In the genomic region with DNA sequence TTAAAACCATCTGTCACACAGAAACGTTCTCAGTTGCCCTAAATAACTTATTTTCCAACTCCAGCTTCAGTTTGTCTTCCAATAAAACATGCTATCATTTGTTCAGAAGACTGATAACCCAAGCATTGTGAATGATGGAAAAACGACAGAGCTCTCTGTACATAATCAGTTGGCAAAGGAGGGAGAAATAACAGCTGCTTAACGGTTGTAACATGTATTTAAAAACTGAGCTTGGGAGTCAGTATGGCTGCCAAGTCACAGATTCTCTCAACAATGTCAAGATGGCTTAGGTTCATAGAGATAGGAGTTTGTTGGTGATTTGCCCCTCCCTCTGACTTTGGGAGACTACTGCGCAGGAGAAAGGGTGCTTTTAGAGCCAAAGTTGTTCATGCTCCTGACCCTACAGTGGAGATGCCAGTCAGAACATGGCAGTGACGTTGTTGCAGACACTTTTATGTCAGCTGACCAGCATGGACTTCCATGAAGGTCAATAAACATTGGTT, we compare ENCODE assay signal across 10 mouse cellular contexts.
"Had no signal": no experiment of that assay in that cellular context is flagged by ENCODE, and none has a peak within 500 bp of the region (broad histone marks: within the 10 kb centered on the region; RNA-seq: fewer than 3 reads in every experiment).

No protein-coding gene starts in this region.

- H3K4me2 ChIP-seq: limb, embryonic 13.5 days; liver, embryonic 11.5 days; liver, embryonic 15.5 days; midbrain, embryonic 15.5 days; neural tube, embryonic 12.5 days had no signal

- H3K9ac ChIP-seq: limb, embryonic 13.5 days; liver, embryonic 15.5 days; midbrain, embryonic 15.5 days; neural tube, embryonic 12.5 days had no signal

- H3K9me3 ChIP-seq: liver, embryonic 15.5 days; midbrain, embryonic 15.5 days; neural tube, embryonic 12.5 days had no signal

- H3K4me1 ChIP-seq: liver, embryonic 15.5 days; midbrain, embryonic 15.5 days; neural tube, embryonic 12.5 days had no signal

- H3K27ac ChIP-seq: layer of hippocampus, adult 2 months; limb, embryonic 13.5 days; liver, embryonic 15.5 days; midbrain, embryonic 15.5 days; neural tube, embryonic 12.5 days; stomach, postnatal 0 days had no signal

- H3K36me3 ChIP-seq: limb, embryonic 13.5 days; liver, embryonic 15.5 days; midbrain, embryonic 15.5 days; neural tube, embryonic 12.5 days had no signal

- H3K4me3 ChIP-seq: layer of hippocampus, adult 2 months; limb, embryonic 13.5 days; liver, embryonic 15.5 days; midbrain, embryonic 15.5 days; neural tube, embryonic 12.5 days had no signal

- ATAC-seq: midbrain, embryonic 15.5 days had no signal

- DNase-seq: kidney, adult 18-20 months; kidney, postnatal 10 days; kidney, postnatal 4 days had no signal

- H3K27me3 ChIP-seq: limb, embryonic 13.5 days; liver, embryonic 15.5 days; midbrain, embryonic 15.5 days; neural tube, embryonic 12.5 days had no signal
